Comparison of ENCODE assay signal across 27 mouse cellular contexts in genomic region chr5:48060715-48061114, GRCm38 (mm10).
A peak's percentile ranks its signal among the peaks of the same experiment; 100 is the strongest.
DNase-seq lines count a peak whose midpoint lies in the region; ATAC-seq and TF ChIP-seq lines count a peak whose summit lies in the region.
"Had no signal": no experiment of that assay in that cellular context is flagged by ENCODE, and none has a peak within 500 bp of the region (broad histone marks: within the 10 kb centered on the region; RNA-seq: fewer than 3 reads in every experiment).

No protein-coding gene starts in this region.

- H3K36me3 ChIP-seq in forebrain, embryonic 14.5 days (ENCODE audit: control insufficient read depth, insufficient read depth, low read length) = no peaks in the 10 kb centered on the region
- H3K36me3 ChIP-seq in forebrain, postnatal 0 days (ENCODE audit: insufficient read depth) = no peaks in the 10 kb centered on the region
- H3K36me3 ChIP-seq: G1E; hindbrain, embryonic 10.5 days; intestine, embryonic 15.5 days; limb, embryonic 13.5 days; lung, embryonic 15.5 days; midbrain, embryonic 12.5 days; neural tube, embryonic 13.5 days; stomach, embryonic 15.5 days had no signal

- peak; percentile 17 for DNase-seq in embryo, embryonic 10 days (ENCODE audit: low spot score)
- no peak for DNase-seq in embryo, embryonic 9.5 days (ENCODE audit: extremely low spot score)
- peak; percentile 62 for DNase-seq in forebrain, embryonic 14.5 days (ENCODE audit: low spot score)
- DNase-seq in forebrain, postnatal 0 days = no peak
- DNase-seq in 3T3-L1 (ENCODE audit: low read depth, low spot score) = peak; percentile 72
- peak; percentile 63 for DNase-seq in retina, embryonic 14.5 days (ENCODE audit: low spot score)
- no peak for DNase-seq in ovary, postnatal 36 days (ENCODE audit: low spot score)
- DNase-seq: adrenal gland, postnatal 25 days; cerebellum, adult 18-20 months; cerebellum, postnatal 10 days; gastrocnemius, postnatal 10 days; heart, postnatal 14 days; kidney, adult 8-10 months; kidney, postnatal 4 days; right cerebral cortex, postnatal 25 days had no signal

- TF ChIP-seq CTCF in forebrain, postnatal 0 days (IDR thresholded peaks at IDR 0.05; ENCODE audit: low read depth) = no peak

- H3K27me3 ChIP-seq in forebrain, embryonic 14.5 days (replicated peaks; ENCODE audit: control insufficient read depth, insufficient read depth, low read length) = no peaks in the 10 kb centered on the region
- no peaks in the 10 kb centered on the region for H3K27me3 ChIP-seq in forebrain, postnatal 0 days (ENCODE audit: insufficient read depth, low read length)
- H3K27me3 ChIP-seq: intestine, embryonic 15.5 days; limb, embryonic 13.5 days; lung, embryonic 15.5 days; midbrain, embryonic 12.5 days; neural tube, embryonic 13.5 days; stomach, embryonic 15.5 days had no signal

- H3K4me2 ChIP-seq in forebrain, embryonic 14.5 days (ENCODE audit: low read length) = no peak overlapping the region
- H3K4me2 ChIP-seq in forebrain, postnatal 0 days (ENCODE audit: low read depth) = no peak overlapping the region
- H3K4me2 ChIP-seq: intestine, embryonic 15.5 days; limb, embryonic 13.5 days; liver, embryonic 11.5 days; lung, embryonic 15.5 days; midbrain, embryonic 12.5 days; neural tube, embryonic 13.5 days; stomach, embryonic 15.5 days had no signal

- peak; percentile 33; the same call in 1 of the 2 replicates for ATAC-seq in forebrain, embryonic 14.5 days
- ATAC-seq in forebrain, postnatal 0 days = no peak
- ATAC-seq: hindbrain, postnatal 0 days; intestine, embryonic 15.5 days had no signal

- no peaks in the 10 kb centered on the region for H3K9me3 ChIP-seq in forebrain, embryonic 14.5 days (replicated peaks; ENCODE audit: control insufficient read depth, low read length)
- no peaks in the 10 kb centered on the region for H3K9me3 ChIP-seq in forebrain, postnatal 0 days (ENCODE audit: low read length)
- H3K9me3 ChIP-seq: G1E; hindbrain, embryonic 10.5 days; intestine, embryonic 15.5 days; limb, embryonic 13.5 days; lung, embryonic 15.5 days; midbrain, embryonic 12.5 days; neural tube, embryonic 13.5 days; stomach, embryonic 15.5 days had no signal

- H3K4me1 ChIP-seq in forebrain, embryonic 14.5 days (ENCODE audit: control insufficient read depth, insufficient read depth, low read length) = peaks cover 7% of the 10 kb centered on the region; the same call in 1 of the 2 replicates
- H3K4me1 ChIP-seq in forebrain, postnatal 0 days (ENCODE audit: insufficient read depth) = 0 out of 2 replicates have a peak, but pooled peaks cover 4% of the 10 kb centered on the region
- H3K4me1 ChIP-seq: intestine, embryonic 15.5 days; lung, embryonic 15.5 days; stomach, embryonic 15.5 days had no signal

- 9% methylated on average over 2 of the region's 2 CpGs for whole genome bisulfite sequencing in forebrain, embryonic 14.5 days
- WGBS in forebrain, postnatal 0 days = 12% methylated on average over 2 of the region's 2 CpGs

- no peak overlapping the region for H3K27ac ChIP-seq in forebrain, embryonic 14.5 days (ENCODE audit: low read depth, low read length)
- H3K27ac ChIP-seq in forebrain, postnatal 0 days (ENCODE audit: low read depth, low read length) = no peak overlapping the region
- H3K27ac ChIP-seq: hindbrain, embryonic 10.5 days; hindbrain, postnatal 0 days; intestine, embryonic 15.5 days; kidney, postnatal 0 days; limb, embryonic 13.5 days; lung, embryonic 15.5 days; midbrain, embryonic 12.5 days; neural tube, embryonic 13.5 days; stomach, embryonic 15.5 days had no signal

- H3K9ac ChIP-seq in forebrain, embryonic 14.5 days (ENCODE audit: low read length) = no peak overlapping the region
- no peak overlapping the region for H3K9ac ChIP-seq in forebrain, postnatal 0 days
- H3K9ac ChIP-seq: intestine, embryonic 15.5 days; limb, embryonic 13.5 days; lung, embryonic 15.5 days; midbrain, embryonic 12.5 days; neural tube, embryonic 13.5 days; stomach, embryonic 15.5 days had no signal

- H3K4me3 ChIP-seq in forebrain, embryonic 14.5 days (ENCODE audit: low read depth, low read length) = no peak overlapping the region
- H3K4me3 ChIP-seq in forebrain, postnatal 0 days (ENCODE audit: low read depth, low read length) = no peak overlapping the region
- H3K4me3 ChIP-seq: hindbrain, embryonic 10.5 days; intestine, embryonic 15.5 days; limb, embryonic 13.5 days; lung, embryonic 15.5 days; midbrain, embryonic 12.5 days; myocyte; neural tube, embryonic 13.5 days; stomach, embryonic 15.5 days had no signal

Comparison
In these comparisons a context has a peak if more than half of its experiments do, and no peak if none do; other contexts are left out.
1. DNase-seq: peak in embryo, embryonic 10 days (single experiment), forebrain, embryonic 14.5 days (single experiment), 3T3-L1 (single experiment) and retina, embryonic 14.5 days (single experiment); none in embryo, embryonic 9.5 days (single experiment), forebrain, postnatal 0 days (single experiment) and ovary, postnatal 36 days (single experiment).